Mouse (Mus musculus) mouse embryonic stem cell (cell line): ENCODE data around the gene Dcaf8.

Experiments
- in situ Hi-C, 2 experiments: fragments of 300-500 bp; cut with MboI; formaldehyde crosslinking; loops; 1 replicate in 1 of 2; 3 replicates in 1 of 2; pipeline ENCODE4 v1.14.3; 2019 to 2020; ENCODE audit warnings: low sequenced_read_pairs in 2 of 2, low pct_unique_long_range_greater_than_20kb in 1 of 2, mixed read lengths in 1 of 2; ENCODE audit not compliant: unreplicated experiment in 1 of 2

Gene Dcaf8

GRCm38 (mm10) chr1:172183915-172184314 lies 36.0 kb downstream of the Dcaf8 start:
- in situ Hi-C loops = no loop called here

- in situ Hi-C loops = no loop called here
These were observed 38.8 kb downstream of the Dcaf8 start for GRCm38 (mm10) chr1:172186401-172187289.

DNA sequence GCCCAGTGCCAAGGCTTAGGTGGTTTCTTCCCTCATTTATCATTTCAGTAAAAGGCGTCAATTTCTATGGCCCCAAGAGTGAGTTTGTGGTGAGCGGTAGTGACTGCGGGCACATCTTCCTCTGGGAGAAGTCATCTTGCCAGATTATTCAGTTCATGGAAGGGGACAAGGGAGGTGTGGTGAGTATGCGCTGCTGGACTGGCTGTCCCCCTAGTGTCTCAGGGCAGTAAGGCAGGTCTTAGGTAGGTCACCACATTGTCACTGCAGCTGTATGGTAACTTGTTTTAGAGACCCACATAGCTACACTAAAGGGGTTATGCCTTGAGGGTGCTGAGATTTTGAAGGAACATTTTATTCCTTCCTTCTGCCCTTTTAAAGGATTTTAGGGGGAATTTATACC lies 41.0 kb downstream of the Dcaf8 start:
- in situ Hi-C loops = no loop called here

GRCm38 (mm10) chr1:172191578-172191977 lies 43.7 kb downstream of the Dcaf8 start:
- in situ Hi-C loops = no loop called here

DNA sequence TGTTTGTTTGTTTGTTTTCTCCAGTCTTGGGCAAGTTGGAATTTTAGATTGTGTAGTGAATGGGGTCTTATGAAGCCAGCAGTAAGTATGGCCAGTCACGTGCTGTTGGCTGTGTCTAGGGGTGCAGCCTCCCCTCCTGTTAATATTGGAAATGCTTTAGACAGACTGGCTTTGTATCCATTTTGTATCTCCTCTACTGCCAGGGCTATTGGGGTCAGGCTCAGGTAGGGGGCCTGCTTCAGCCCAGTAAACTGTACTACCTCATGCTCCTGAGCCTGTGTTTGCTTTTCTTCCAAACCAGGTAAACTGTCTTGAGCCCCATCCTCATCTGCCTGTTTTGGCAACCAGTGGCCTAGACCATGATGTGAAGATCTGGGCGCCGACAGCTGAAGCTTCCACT lies 44.3 kb downstream of the Dcaf8 start:
- in situ Hi-C loops = no loop called here

DNA sequence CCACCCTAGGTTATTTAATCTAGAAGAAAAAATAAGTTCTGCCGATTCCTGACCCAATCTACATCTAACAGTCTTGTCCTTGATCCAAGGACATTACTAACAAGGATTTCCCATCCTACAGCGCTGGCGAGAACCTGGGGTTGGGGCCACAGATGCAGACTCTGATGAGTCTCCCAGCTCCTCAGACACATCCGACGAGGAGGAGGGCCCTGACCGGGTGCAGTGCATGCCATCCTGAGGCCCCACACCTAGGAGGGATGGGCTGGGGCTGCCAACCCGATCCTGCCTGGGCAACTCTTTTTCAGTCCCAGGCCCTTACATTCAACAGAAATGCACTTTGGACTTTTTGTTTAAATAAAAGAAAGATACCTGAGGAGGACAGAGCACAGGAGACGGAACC lies 46.6 kb downstream of the Dcaf8 start:
- in situ Hi-C loops = no loop called here

GRCm38 (mm10) chr1:172197146-172197545 lies 49.3 kb downstream of the Dcaf8 start:
- in situ Hi-C loops = no loop called here

GRCm38 (mm10) chr1:172197851-172198250 lies 50.0 kb downstream of the Dcaf8 start:
- in situ Hi-C loops = no loop called here

- in situ Hi-C loops = no loop called here
These were observed 50.4 kb downstream of the Dcaf8 start for GRCm38 (mm10) chr1:172198316-172198715.

DNA sequence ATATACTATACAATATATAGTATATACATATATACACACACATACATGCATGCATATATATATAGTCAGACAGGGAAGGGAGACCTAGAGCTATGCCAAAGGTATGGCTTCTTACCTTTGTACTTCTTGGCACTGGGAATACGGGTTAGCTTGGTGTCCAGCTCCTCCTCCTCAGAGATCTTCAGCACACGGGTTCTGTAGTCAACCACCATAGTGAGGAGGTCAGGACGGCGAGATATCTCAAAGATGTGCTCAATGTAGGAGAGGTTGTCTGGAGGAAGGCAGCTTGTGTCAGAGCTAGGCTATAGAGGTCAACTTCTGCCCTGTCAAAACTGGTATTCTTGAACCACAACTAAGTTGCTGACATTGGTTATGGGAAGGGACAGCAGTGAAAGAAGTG lies 51.1 kb downstream of the Dcaf8 start:
- in situ Hi-C loops = no loop called here

DNA sequence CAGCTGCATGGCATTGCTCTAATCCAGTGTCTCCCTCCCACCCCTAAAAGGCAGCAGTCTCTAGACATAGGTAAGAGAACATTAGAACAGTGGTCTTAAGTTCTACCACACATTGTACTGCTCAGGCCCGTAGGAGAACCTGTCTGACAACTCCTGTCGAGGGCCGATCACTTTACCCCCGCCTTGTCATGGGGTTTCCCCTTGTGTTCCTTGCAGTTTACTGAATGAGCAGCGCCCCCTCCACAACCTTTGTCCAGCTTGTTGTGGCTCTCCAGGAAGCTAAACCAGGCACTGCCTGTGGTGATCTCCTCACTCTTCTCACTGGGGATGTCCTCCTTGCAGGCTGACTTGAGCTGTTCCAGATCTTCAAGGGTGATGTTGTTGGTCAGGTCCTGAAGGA lies 52.3 kb downstream of the Dcaf8 start:
- in situ Hi-C loops = no loop called here

GRCm38 (mm10) chr1:172200871-172201447 lies 53.1 kb downstream of the Dcaf8 start:
- in situ Hi-C loops = no loop called here

DNA sequence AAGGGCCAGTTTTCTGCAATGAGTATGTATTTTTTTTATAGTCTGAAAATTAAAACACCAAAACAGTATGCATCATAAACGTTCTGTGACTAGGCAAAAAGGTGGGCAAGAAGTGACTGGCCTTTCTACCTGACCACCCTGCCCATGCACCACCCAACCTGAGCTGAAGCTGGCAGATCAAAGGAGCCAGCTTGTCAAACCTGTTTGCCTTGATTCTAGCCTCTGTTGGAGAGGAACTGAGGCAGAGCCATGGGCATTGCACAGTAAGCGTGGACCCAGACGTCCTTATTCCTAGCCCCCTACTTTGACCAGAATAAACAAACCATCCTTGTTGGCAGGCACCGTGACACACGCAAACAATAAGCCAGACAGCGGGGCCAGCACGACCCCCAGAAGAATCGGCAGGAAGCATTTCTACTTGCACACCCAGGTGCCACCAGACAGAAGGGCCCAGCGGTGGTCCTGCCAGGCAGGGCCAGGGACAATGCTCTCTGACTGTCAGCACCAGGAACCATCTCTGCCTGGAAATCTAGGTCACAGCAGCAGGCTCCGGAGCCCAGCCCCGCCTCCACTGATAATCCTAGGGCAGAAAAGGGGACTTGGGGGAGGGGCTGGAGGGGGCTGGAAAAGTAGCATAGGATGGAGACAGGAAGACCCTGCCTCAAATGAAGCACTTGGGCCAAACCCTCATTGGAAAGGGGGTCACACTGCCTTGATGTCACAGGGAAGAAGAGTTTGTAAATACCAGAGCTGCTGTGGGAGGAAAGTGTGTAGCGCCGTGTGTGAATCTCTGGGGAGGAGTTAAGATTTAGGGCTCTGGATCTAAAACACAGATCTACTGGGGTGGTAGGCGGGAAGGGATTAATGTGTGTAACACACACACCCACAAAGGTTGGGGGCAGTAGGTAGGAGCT lies 54.3 kb downstream of the Dcaf8 start:
- in situ Hi-C loops = no loop called here

- in situ Hi-C loops = no loop called here
These were observed 55.1 kb downstream of the Dcaf8 start for GRCm38 (mm10) chr1:172202894-172203522.

DNA sequence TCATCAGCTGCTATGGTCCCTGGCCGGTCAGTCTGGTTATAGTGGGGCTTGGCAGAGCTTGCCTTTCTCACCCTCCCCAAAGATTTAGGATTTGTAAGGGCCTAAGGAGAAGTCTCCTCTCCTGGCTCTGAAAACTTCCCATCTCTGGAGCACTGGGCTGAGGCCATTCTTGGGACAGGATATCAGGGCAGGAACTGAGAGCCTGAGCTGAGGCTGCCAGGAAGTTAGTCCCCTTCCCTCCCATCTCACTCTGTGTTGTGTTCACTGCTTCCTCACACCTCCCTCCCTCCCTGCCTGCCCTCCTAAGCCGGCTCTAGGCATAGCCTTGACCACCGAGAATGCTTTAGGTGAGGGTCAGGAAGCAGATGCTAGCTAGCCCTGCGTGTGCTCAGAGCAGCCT lies 55.7 kb downstream of the Dcaf8 start:
- in situ Hi-C loops = no loop called here

- in situ Hi-C loops = no loop called here
These were observed 56.3 kb downstream of the Dcaf8 start for GRCm38 (mm10) chr1:172204033-172204813.

GRCm38 (mm10) chr1:172204814-172205740 lies 57.2 kb downstream of the Dcaf8 start:
- in situ Hi-C loops = no loop called here
